Mouse (Mus musculus): ENCODE measurements around the gene Taar8b.

DNA sequence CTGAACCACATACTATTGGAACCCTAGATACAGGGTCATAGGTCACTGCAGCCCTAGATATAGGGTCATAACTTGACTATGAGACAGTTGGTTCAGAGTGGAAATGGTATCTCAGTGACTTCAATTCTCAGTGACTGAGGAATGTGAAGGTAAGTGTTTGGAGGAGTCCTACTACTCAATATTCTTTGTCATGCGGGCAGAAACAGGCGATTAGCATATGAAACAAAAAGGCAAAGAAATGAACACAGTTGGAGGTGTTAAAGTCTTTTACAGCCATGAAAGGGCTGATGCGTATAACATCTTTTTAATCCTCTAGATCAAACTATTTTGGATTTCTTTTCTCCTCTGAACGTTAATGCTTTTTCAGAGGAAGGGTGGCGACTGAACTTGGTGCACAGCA is 6.2 kb downstream of the Taar8b start:
- TF ChIP-seq CTCF (IDR thresholded peaks at IDR 0.05; ENCODE audit: control insufficient read depth, insufficient read depth, insufficient replicate concordance, low read depth, low read length) (no peak), POLR2A (IDR thresholded peaks at IDR 0.05; ENCODE audit: control insufficient read depth, low read depth, low read length) (no peak)
